Mouse (Mus musculus): ENCODE results near the gene Ttc7. TPM values are rescaled to one million over a fixed set of nuclear protein-coding genes. Genes with fewer than 3 reads are reported as not detected.

Ttc7 gene
- polyA plus RNA-seq, 1 experiment from 2014 or later = 5.8 TPM

GRCm38 (mm10) chr17:87406646-87407045 is 124.0 kb downstream of the Ttc7 start:
- no peak overlapping the region for H3K4me2 ChIP-seq (replicated peaks)
- H3K27ac ChIP-seq = no peak overlapping the region
- WGBS = 78% methylated on average over 4 of the region's 4 CpGs
- ATAC-seq (ENCODE audit: insufficient number of reproducible peaks, insufficient read depth, low FRiP score, low TSS enrichment) = no peak
- H3K9ac ChIP-seq = no peak overlapping the region
- H3K9me3 ChIP-seq = no peaks in the 10 kb centered on the region
- no peak overlapping the region for H3K4me3 ChIP-seq
- H3K4me1 ChIP-seq = no peaks in the 10 kb centered on the region
- no peaks in the 10 kb centered on the region for H3K27me3 ChIP-seq
- no peaks in the 10 kb centered on the region for H3K36me3 ChIP-seq

GRCm38 (mm10) chr17:87418082-87418481 is 135.4 kb downstream of the Ttc7 start:
- WGBS = 69% methylated on average over 7 of the region's 7 CpGs
- no peak for ATAC-seq (ENCODE audit: insufficient number of reproducible peaks, insufficient read depth, low FRiP score, low TSS enrichment)
- H3K4me1 ChIP-seq = 0 out of 2 replicates have a peak, but pooled peaks cover 4% of the 10 kb centered on the region

GRCm38 (mm10) chr17:87427511-87427910 is 144.8 kb downstream of the Ttc7 start, which contains the start of gene Stpg4:
Gene Stpg4, minus strand, starts transcription at chr17:87427741.
- no peak within 1 kb of the TSS for H3K27ac ChIP-seq
- no peaks in the 10 kb centered on the region for H3K4me1 ChIP-seq
- ATAC-seq (ENCODE audit: insufficient number of reproducible peaks, insufficient read depth, low FRiP score, low TSS enrichment) = no peak
- H3K4me2 ChIP-seq (replicated peaks) = no peak within 1 kb of the TSS
- no peak within 1 kb of the TSS for H3K9ac ChIP-seq
- H3K27me3 ChIP-seq = no peaks in the 10 kb centered on the region
- H3K4me3 ChIP-seq = no peak within 1 kb of the TSS
- H3K9me3 ChIP-seq = no peaks in the 10 kb centered on the region
- H3K36me3 ChIP-seq = peaks cover 18% of the 10 kb centered on the region
- 54% methylated on average over 24 of the region's 24 CpGs for WGBS

More at GRCm38 (mm10) chr17:87418082-87418481, 135.4 kb downstream of the Ttc7 start:
- no peak overlapping the region for H3K27ac ChIP-seq
- H3K4me3 ChIP-seq = no peak overlapping the region
- no peak overlapping the region for H3K4me2 ChIP-seq (replicated peaks)
- no peaks in the 10 kb centered on the region for H3K27me3 ChIP-seq
- H3K36me3 ChIP-seq = no peaks in the 10 kb centered on the region
- H3K9ac ChIP-seq = no peak overlapping the region
- H3K9me3 ChIP-seq = no peaks in the 10 kb centered on the region

- Histone ChIP-seq H3K27ac (no peak overlapping the region), H3K9me3 (no peaks in the 10 kb centered on the region), H3K27me3 (no peaks in the 10 kb centered on the region), H3K9ac (no peak overlapping the region), H3K4me3 (no peak overlapping the region), H3K36me3 (peaks cover 32% of the 10 kb centered on the region), H3K4me1 (no peaks in the 10 kb centered on the region), H3K4me2 (replicated peaks) (no peak overlapping the region)
- 66% methylated on average over 3 of the region's 3 CpGs for WGBS
- no peak for ATAC-seq (ENCODE audit: insufficient number of reproducible peaks, insufficient read depth, low FRiP score, low TSS enrichment)
Measured at GRCm38 (mm10) chr17:87429431-87429830, 146.7 kb downstream of the Ttc7 start.

Other genes starting within 250 kb of the Ttc7 start
- gene Socs5, start 175.2 kb upstream of the Ttc7 start, polyA plus RNA-seq (2016; fragmentation: Nextera tagmentation; extraction: Ambion mirVana) = 19.1 and 23.6 TPM in 2 replicates
- gene Mcfd2, start 17.0 kb upstream of the Ttc7 start, polyA plus RNA-seq (2016; fragmentation: Nextera tagmentation; extraction: Ambion mirVana) = 77.9 and 85.1 TPM in 2 replicates
- gene Stpg4, start 144.9 kb downstream of the Ttc7 start, polyA plus RNA-seq (2016; fragmentation: Nextera tagmentation; extraction: Ambion mirVana) = not detected in 2 replicates
- gene Calm2, start 164.0 kb downstream of the Ttc7 start, polyA plus RNA-seq (2016; fragmentation: Nextera tagmentation; extraction: Ambion mirVana) = 823 and 840 TPM in 2 replicates

Measured in embryonic facial prominence, embryonic 12.5 days (tissue).